Mouse (Mus musculus) embryonic fibroblast, embryonic 13.5 days (primary cell): ENCODE measurements around the gene Rora.

Source experiments
- CTCF ChIP-seq: IDR thresholded peaks from 2 replicates; pipeline ENCODE4 v1.5.1; 2011; ENCODE audit warnings: mild to moderate bottlenecking, control low read depth, low read length, moderate library complexity, borderline replicate concordance; ENCODE audit not compliant: insufficient read depth
- POLR2A ChIP-seq: IDR thresholded peaks from 2 replicates; pipeline ENCODE4 v1.6.1; 2011; ENCODE audit warnings: low read depth, mild to moderate bottlenecking, control low read depth, low read length, moderate library complexity

GRCm38 (mm10) chr9:69398453-69398850 is 744.9 kb downstream of the Rora start:
- TF ChIP-seq CTCF (no peak), POLR2A (no peak)
